Mouse (Mus musculus) left cerebral cortex, postnatal 25 days (tissue): ENCODE measurements at regions not wholly inside any gene's neighbourhood (a gene's known extent, or its start where the extent isn't known, plus 50 kb on each side); places are given as distances from the start of the nearest gene placed in this dataset.

Experiments used
- DNase-seq, 2 experiments: peaks; one replicate each; pipeline ENCODE4 v3.0.0; 2022; ENCODE audit warnings: low spot score in 2 of 2, mixed read lengths in 1 of 2
- intact Hi-C: fragments of 180-260 bp; cut with DNase I; formaldehyde crosslinking; loops from one replicate; pipeline ENCODE4 v1.15.1; 2025

- peak; percentile 30 to 90 for DNase-seq
- intact Hi-C loops, result no loop called here
Measured at GRCm38 (mm10) chr14:21932771-21933170, 56.6 kb downstream of the Zfp503 start.

GRCm38 (mm10) chr14:21931944-21932343 is 57.5 kb downstream of the Zfp503 start:
- peak in 1 of 2 experiments; percentile 71 for DNase-seq

GRCm38 (mm10) chr14:21929048-21929447 is 60.4 kb downstream of the Zfp503 start:
- no peak for DNase-seq
- intact Hi-C loops, result no loop called here

More at GRCm38 (mm10) chr14:21931944-21932343, 57.5 kb downstream of the Zfp503 start:
- intact Hi-C loops, result no loop called here

DNA sequence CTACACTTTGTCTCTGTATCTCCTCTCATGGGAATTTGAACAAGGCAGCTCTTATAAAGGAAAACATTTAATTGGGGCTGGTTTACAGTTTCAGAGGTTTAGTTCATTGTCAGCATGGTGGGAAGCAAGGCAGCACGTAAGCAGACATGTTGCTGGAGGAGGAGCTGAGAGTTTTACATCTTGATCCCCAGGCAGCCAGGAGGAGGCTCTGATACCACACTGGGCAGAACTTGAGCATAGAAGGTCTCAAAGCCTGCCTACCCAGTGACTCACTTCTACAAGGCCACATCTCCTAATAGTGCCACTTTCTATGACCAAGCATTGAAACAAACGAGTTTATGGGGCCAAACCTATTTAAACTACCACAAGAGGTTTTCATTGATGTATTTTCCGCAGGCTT is 67.9 kb upstream of the Comtd1 start:
- DNase-seq, result no peak
- intact Hi-C loops, result no loop called here

DNA sequence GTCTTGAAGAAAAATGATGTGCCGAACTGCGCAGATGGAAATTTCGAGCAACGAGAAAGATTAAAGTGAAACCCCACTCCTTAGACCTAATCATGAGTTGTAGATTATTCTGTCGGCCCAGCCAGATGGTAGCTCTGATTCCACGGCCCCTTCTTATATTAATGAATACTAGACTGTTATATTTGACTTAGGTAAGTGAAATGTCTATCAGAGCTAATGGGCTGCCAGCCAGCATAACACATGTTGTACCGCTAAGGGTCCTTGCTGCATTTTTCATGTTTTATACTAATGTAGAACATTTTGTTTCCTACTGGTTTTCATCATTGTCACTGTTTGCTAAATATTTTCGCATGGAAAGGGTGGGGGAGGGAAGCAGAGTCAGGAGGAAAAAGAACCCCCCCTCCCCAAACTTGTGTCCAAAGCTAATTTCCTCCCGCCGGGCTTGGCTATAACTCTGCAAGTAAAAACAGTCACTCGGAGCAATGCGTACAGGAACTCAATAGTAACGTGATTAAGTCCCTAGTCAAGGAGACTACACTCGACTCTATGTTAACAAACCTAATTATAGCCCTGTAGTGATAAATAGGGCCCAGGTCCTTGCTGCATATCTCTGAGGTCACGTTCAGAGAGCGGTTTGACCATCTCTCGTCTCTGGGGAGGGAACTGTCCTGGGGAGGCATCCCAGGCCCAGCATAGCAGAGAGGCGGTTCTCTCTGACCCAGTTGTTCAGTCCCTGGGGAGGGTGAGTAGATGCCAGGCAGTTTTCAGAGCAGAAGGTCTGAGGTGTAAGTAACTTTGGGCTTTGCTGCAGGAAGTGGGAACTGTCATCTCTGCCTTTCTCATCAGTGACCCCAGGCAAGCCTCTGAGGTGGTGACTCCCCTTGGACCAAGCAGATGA is 56.0 kb upstream of the Comtd1 start:
- peak in 1 of 2 experiments; percentile 3 for DNase-seq
- intact Hi-C loops, result no loop called here

DNA sequence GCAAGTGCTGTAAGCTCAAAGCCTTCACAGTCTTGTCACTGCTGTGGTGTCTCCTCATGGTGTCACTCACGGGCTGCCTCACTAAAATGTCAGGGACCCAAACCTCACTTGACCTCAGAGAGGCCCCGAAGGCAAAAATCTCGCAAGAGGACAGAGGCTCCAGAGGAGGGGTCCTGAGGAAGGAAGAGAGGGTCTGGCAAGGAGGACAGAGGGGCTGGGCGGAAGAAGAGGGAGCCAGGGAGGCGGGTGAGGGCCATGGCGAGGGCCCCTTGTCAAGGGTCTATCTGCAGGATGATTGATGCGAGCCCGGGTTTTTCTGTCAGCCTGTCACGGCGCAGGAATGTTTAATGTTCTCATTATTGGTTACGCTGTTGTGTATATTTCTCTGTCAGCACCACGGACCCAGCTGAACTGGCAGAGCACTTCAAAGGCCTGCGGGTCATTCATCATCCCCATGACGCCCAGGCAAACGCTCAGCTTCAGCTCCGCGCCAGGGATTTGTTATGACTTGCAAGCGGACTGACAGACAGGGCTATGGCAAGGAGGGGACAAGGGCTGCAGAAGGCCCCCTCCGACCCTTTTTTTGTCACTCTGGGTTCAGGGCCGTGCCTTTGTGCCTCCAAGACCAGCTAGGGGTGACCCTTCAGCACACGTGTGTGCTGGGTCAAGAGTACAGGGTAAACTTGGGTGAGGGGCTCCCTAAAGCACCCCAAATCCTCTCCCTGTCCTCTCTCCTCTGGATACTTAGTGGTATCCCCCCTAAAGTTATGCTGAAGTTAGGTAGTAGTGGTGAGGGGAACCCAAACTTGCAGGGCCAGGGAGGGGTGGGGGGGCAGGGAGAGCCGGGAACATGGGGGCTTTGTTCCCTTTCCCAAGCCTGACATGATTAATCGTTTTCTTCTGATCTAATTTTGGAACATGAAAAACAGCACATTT is 55.1 kb upstream of the Comtd1 start:
- DNase-seq, result peak in 1 of 2 experiments; percentile 2
- intact Hi-C loops, result no loop called here

DNA sequence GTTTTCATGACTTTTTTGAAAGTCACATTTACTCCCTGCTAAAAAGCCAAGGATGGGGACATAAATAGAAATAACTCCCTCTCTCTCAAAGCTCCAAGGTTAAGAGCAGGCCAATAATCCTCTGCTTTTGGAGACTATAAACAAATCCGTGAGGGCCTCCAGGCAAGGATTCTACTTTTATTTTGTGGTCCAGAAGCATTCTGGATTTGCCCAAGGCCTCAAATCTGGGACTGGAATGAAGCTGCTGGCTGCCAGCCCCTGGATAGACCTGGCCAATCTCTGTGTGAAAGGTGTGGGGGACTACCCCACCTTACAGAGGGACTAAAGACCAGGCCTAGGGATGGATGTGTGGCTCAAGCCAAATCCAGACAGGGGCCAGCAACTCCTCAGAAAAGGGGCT is 54.1 kb upstream of the Comtd1 start:
- intact Hi-C loops, result no loop called here
- no peak for DNase-seq

GRCm38 (mm10) chr14:21902456-21902855 is 53.7 kb upstream of the Comtd1 start:
- no peak for DNase-seq
- intact Hi-C loops, result no loop called here

GRCm38 (mm10) chr14:21900951-21901350 is 52.2 kb upstream of the Comtd1 start:
- no peak for DNase-seq
- intact Hi-C loops, result no loop called here

- DNase-seq, result no peak
- intact Hi-C loops, result no loop called here
Measured at GRCm38 (mm10) chr14:21900516-21900915, 51.7 kb upstream of the Comtd1 start.
